Mouse (Mus musculus): ENCODE results near the gene Rnaseh2c.

- TF ChIP-seq CTCF (IDR thresholded peaks at IDR 0.05; ENCODE audit: extremely low read depth, insufficient read length, insufficient replicate concordance, low read depth, low read length) (no peak), POLR2A (IDR thresholded peaks at IDR 0.05; ENCODE audit: low read depth, low read length) (no peak)
These were observed 4.5 kb downstream of the Rnaseh2c start for GRCm38 (mm10) chr19:5606196-5606595.
